Mouse (Mus musculus): ENCODE measurements at regions not wholly inside any gene's neighbourhood (a gene's known extent, or its start where the extent isn't known, plus 50 kb on each side); places are given as distances from the start of the nearest gene placed in this dataset.

DNA sequence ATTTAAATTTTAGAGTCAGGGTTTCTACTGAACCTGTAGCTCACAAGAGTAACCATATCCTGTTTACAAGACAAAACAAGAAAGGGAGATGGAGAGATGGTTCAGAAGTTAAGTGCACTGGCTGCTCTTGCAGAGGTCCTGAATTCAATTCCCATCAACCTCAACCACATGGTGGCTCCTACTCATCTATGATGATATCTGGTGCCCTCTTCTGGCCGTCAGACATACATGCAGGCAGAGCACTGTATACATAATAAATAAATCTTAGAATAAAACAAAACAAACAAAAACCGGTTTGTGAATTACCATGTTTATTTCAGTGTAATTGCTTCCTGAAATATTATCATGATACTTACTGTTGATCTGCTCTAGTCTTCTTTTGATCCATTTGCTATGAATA is 845.4 kb downstream of the Pcdh18 start:
- peak; percentile 6 for DNase-seq (ENCODE audit: low read depth, low spot score)

- no peak for DNase-seq (ENCODE audit: low read depth, low spot score)
These were observed 866.7 kb downstream of the Pcdh18 start for GRCm38 (mm10) chr3:48890403-48890802.

DNA sequence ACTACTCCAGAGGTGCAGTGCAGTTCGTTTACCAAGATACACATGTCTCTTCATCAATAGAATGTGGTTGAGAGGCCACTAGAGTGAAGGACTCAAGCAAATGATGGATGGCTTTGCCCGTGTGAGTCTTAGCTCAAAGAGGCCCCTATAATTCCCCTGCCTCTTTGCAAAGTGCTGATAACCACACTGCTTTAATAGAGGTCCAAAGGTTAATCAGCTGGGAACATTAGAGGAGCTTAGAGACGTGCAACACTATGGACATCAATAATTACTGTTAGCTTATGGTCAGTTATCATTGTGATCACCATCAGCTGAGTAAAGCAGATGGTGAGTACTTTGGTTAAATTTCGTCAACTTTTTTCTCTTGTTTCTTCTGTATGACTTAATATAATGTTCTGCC is 869.2 kb downstream of the Pcdh18 start:
- no peak for DNase-seq (ENCODE audit: low read depth, low spot score)

GRCm38 (mm10) chr3:48869527-48869926 is 887.6 kb downstream of the Pcdh18 start:
- DNase-seq (ENCODE audit: low read depth, low spot score), result peak; percentile 4

- DNase-seq (ENCODE audit: low read depth, low spot score), result peak; percentile 93
These were observed 911.0 kb downstream of the Pcdh18 start for GRCm38 (mm10) chr3:48846049-48846653.

- DNase-seq (ENCODE audit: low read depth, low spot score), result peak; percentile 40
These were observed 916.4 kb downstream of the Pcdh18 start for GRCm38 (mm10) chr3:48840692-48841091.

DNA sequence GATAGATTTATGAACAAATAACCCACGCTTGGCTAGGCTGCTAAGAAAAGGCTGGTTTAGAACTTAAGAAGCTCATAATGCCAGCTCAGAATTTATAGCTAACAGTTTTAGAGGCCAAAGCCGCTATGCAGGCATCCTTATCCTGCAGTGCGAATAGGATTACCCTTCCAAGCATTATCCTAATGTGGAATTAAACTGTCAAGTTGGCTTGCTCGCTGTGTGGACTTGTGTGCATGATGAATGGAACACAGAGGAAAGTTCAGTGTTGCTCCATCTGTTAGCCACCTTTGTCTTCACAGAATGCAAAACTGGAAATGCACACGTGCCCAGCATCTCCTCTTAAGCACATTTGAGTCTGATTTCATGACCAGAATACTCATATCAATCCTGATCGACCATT is 933.8 kb downstream of the Pcdh18 start:
- DNase-seq (ENCODE audit: low read depth, low spot score), result no peak

DNA sequence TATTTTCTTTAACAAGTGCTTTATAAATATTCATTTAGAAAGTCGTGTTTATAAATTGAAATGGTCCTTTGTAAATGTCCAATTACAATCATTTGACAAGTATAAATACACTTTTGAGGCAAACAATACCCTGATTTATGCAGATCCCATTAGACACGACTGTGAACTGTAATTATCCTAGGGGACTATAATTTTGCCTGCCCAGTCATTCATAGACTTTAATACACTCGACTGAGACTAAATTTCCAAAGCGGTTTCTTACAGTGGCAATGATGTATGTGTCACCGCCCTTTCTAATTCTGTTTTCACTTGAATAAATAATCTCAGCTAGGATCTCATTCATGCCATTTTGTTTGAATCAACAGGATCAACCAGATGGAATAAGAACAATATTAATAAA is 952.7 kb downstream of the Pcdh18 start:
- DNase-seq (ENCODE audit: low read depth, low spot score), result peak; percentile 4

GRCm38 (mm10) chr3:48771709-48772108 is 985.4 kb downstream of the Pcdh18 start:
- DNase-seq (ENCODE audit: low read depth, low spot score), result no peak

Data from brain, adult 2 months (tissue).